Mouse (Mus musculus) heart, embryonic 10.5 days (tissue): ENCODE measurements around the gene Wdr95. TPM values are rescaled to one million over a fixed set of nuclear protein-coding genes. Genes with fewer than 3 reads are reported as not detected.
A peak's percentile ranks its signal among the peaks of the same experiment; 100 is the strongest.

Source experiments
- DNase-seq: peaks from one replicate; pipeline ENCODE4 v3.0.0-alpha.2; 2017; ENCODE audit warnings: low spot score
- H3K27ac ChIP-seq: fragments of 300-500 bp; sonication (generic); 2 replicates; pipeline ENCODE4 v1.5.1; 2016; ENCODE audit warnings: mild to moderate bottlenecking
- H3K27me3 ChIP-seq: fragments of 300-500 bp; sonication (generic); 2 replicates; pipeline ENCODE4 v1.6.1; 2016; ENCODE audit warnings: mild to moderate bottlenecking; ENCODE audit not compliant: poor library complexity, insufficient read depth, severe bottlenecking
- H3K36me3 ChIP-seq: fragments of 300-500 bp; sonication (generic); 2 replicates; pipeline ENCODE4 v1.6.1; 2016; ENCODE audit warnings: mild to moderate bottlenecking, moderate library complexity
- H3K4me1 ChIP-seq: fragments of 300-500 bp; sonication (generic); 2 replicates; pipeline ENCODE4 v1.6.1; 2016; ENCODE audit warnings: mild to moderate bottlenecking
- H3K4me3 ChIP-seq: fragments of 300-500 bp; sonication (generic); 2 replicates; pipeline ENCODE4 v1.5.1; 2016; ENCODE audit warnings: mild to moderate bottlenecking, moderate library complexity
- H3K9me3 ChIP-seq: fragments of 300-500 bp; sonication (generic); 2 replicates; pipeline ENCODE4 v1.6.1; 2016; ENCODE audit warnings: mild to moderate bottlenecking, moderate library complexity
- WGBS: fragments of 180-500 bp; shearing (Covaris S2); methylation state at CpG from one replicate; pipeline ENCODE4 v1.1.7; 2016; 5-methylcytosine and 5-hydroxymethylcytosine counted together
- polyA plus RNA-seq: library from polyadenylated mRNA; unstranded; fragments of >200 nt; fragmentation: Nextera tagmentation; extraction: Ambion mirVana; gene quantifications from 2 replicates; pipeline ENCODE4 v1.2.1, GENCODE M21; 2016

Gene Wdr95
- not detected in 2 replicates for polyA plus RNA-seq

GRCm38 (mm10) chr5:149527999-149528729 lies at the start of gene Wdr95:
Wdr95 (plus strand) TSS chr5:149528679.
- peak within 1 kb of the TSS; percentile 19 for H3K4me3 ChIP-seq
- WGBS, result 41% methylated on average over 29 of the region's 29 CpGs
- no peak for DNase-seq

GRCm38 (mm10) chr5:149481920-149482319 lies 46.6 kb upstream of the Wdr95 start:
- Histone ChIP-seq H3K27ac (no peak overlapping the region), H3K4me3 (no peak overlapping the region), H3K9me3 (no peaks in the 10 kb centered on the region), H3K27me3 (no peaks in the 10 kb centered on the region), H3K4me1 (0 out of 2 replicates have a peak, but pooled peaks cover 4% of the 10 kb centered on the region), H3K36me3 (no peaks in the 10 kb centered on the region)
- DNase-seq, result no peak
- 90% methylated on average over 7 of the region's 7 CpGs for WGBS

More at GRCm38 (mm10) chr5:149527999-149528729, at the start of gene Wdr95:
- Histone ChIP-seq H3K9me3 (no peaks in the 10 kb centered on the region), H3K36me3 (no peaks in the 10 kb centered on the region), H3K4me1 (peaks cover 35% of the 10 kb centered on the region), H3K27ac (peak within 1 kb of the TSS; percentile 69), H3K27me3 (peaks cover 3% of the 10 kb centered on the region; the same call in 1 of the 2 replicates)

- no peaks in the 10 kb centered on the region for H3K27me3 ChIP-seq
- no peaks in the 10 kb centered on the region for H3K36me3 ChIP-seq
- WGBS, result 55% methylated on average over 12 of the region's 12 CpGs
- peaks cover 6% of the 10 kb centered on the region; the same call in 1 of the 2 replicates for H3K4me1 ChIP-seq
- no peak for DNase-seq
- no peaks in the 10 kb centered on the region for H3K9me3 ChIP-seq
- no peak overlapping the region for H3K4me3 ChIP-seq
- H3K27ac ChIP-seq, result no peak overlapping the region
These were observed 45.0 kb upstream of the Wdr95 start for GRCm38 (mm10) chr5:149483321-149484052.

GRCm38 (mm10) chr5:149484270-149484669 lies 44.2 kb upstream of the Wdr95 start:
- WGBS, result 70% methylated on average over 12 of the region's 12 CpGs
- Histone ChIP-seq H3K27me3 (no peaks in the 10 kb centered on the region), H3K4me1 (peaks cover 6% of the 10 kb centered on the region; the same call in 1 of the 2 replicates), H3K27ac (no peak overlapping the region), H3K9me3 (no peaks in the 10 kb centered on the region), H3K36me3 (no peaks in the 10 kb centered on the region), H3K4me3 (no peak overlapping the region)
- DNase-seq, result no peak

- H3K9me3 ChIP-seq, result no peaks in the 10 kb centered on the region
- no peaks in the 10 kb centered on the region for H3K27me3 ChIP-seq
- no peak for DNase-seq
- H3K4me1 ChIP-seq, result peaks cover 6% of the 10 kb centered on the region; the same call in 1 of the 2 replicates
- H3K4me3 ChIP-seq, result no peak overlapping the region
- H3K36me3 ChIP-seq, result no peaks in the 10 kb centered on the region
- WGBS, result 91% methylated on average over 6 of the region's 6 CpGs
- no peak overlapping the region for H3K27ac ChIP-seq
These were observed 43.0 kb upstream of the Wdr95 start for GRCm38 (mm10) chr5:149485447-149485846.

- H3K4me1 ChIP-seq, result peaks cover 12% of the 10 kb centered on the region; the same call in 1 of the 2 replicates
- WGBS, result 49% methylated on average over 11 of the region's 11 CpGs
- no peaks in the 10 kb centered on the region for H3K9me3 ChIP-seq
- no peaks in the 10 kb centered on the region for H3K27me3 ChIP-seq
- no peak for DNase-seq
- no peak overlapping the region for H3K27ac ChIP-seq
- H3K4me3 ChIP-seq, result no peak overlapping the region
- H3K36me3 ChIP-seq, result no peaks in the 10 kb centered on the region
These were observed 40.0 kb upstream of the Wdr95 start for GRCm38 (mm10) chr5:149488360-149489021.

GRCm38 (mm10) chr5:149489136-149489535 lies 39.3 kb upstream of the Wdr95 start:
- Histone ChIP-seq H3K36me3 (no peaks in the 10 kb centered on the region), H3K4me3 (no peak overlapping the region), H3K4me1 (peaks cover 12% of the 10 kb centered on the region; the same call in 1 of the 2 replicates), H3K27ac (no peak overlapping the region), H3K9me3 (no peaks in the 10 kb centered on the region), H3K27me3 (no peaks in the 10 kb centered on the region)
- 84% methylated on average over 11 of the region's 11 CpGs for WGBS
- DNase-seq, result no peak

GRCm38 (mm10) chr5:149490275-149490674 lies 38.2 kb upstream of the Wdr95 start:
- no peak overlapping the region for H3K4me3 ChIP-seq
- no peaks in the 10 kb centered on the region for H3K36me3 ChIP-seq
- WGBS, result 56% methylated on average over 15 of the region's 15 CpGs
- peaks cover 12% of the 10 kb centered on the region; the same call in 1 of the 2 replicates for H3K4me1 ChIP-seq
- H3K27ac ChIP-seq, result no peak overlapping the region
- H3K9me3 ChIP-seq, result no peaks in the 10 kb centered on the region
- no peaks in the 10 kb centered on the region for H3K27me3 ChIP-seq
- DNase-seq, result no peak

GRCm38 (mm10) chr5:149495655-149496054 lies 32.8 kb upstream of the Wdr95 start:
- Histone ChIP-seq H3K27me3 (no peaks in the 10 kb centered on the region), H3K9me3 (no peaks in the 10 kb centered on the region), H3K36me3 (no peaks in the 10 kb centered on the region), H3K4me1 (peaks cover 18% of the 10 kb centered on the region), H3K4me3 (no peak overlapping the region), H3K27ac (no peak overlapping the region)
- DNase-seq, result no peak
- 54% methylated on average over 6 of the region's 6 CpGs for WGBS

GRCm38 (mm10) chr5:149496401-149497066 lies 31.9 kb upstream of the Wdr95 start:
- 71% methylated on average over 12 of the region's 12 CpGs for WGBS

GRCm38 (mm10) chr5:149499936-149500335 lies 28.5 kb upstream of the Wdr95 start:
- no peaks in the 10 kb centered on the region for H3K36me3 ChIP-seq
- no peaks in the 10 kb centered on the region for H3K27me3 ChIP-seq
- no peak for DNase-seq
- H3K4me3 ChIP-seq, result no peak overlapping the region
- H3K4me1 ChIP-seq, result peaks cover 12% of the 10 kb centered on the region
- H3K27ac ChIP-seq, result no peak overlapping the region
- WGBS, result 48% methylated on average over 4 of the region's 4 CpGs
- H3K9me3 ChIP-seq, result no peaks in the 10 kb centered on the region

More at GRCm38 (mm10) chr5:149496401-149497066, 31.9 kb upstream of the Wdr95 start:
- H3K9me3 ChIP-seq, result no peaks in the 10 kb centered on the region
- no peak for DNase-seq
- no peak overlapping the region for H3K4me3 ChIP-seq
- H3K27ac ChIP-seq, result no peak overlapping the region
- peaks cover 18% of the 10 kb centered on the region for H3K4me1 ChIP-seq
- no peaks in the 10 kb centered on the region for H3K27me3 ChIP-seq
- H3K36me3 ChIP-seq, result no peaks in the 10 kb centered on the region

GRCm38 (mm10) chr5:149503423-149504175 lies 24.9 kb upstream of the Wdr95 start:
- no peak overlapping the region for H3K27ac ChIP-seq
- H3K4me3 ChIP-seq, result no peak overlapping the region
- no peak for DNase-seq
- H3K36me3 ChIP-seq, result no peaks in the 10 kb centered on the region
- H3K27me3 ChIP-seq, result no peaks in the 10 kb centered on the region
- WGBS, result 80% methylated on average over 23 of the region's 23 CpGs
- H3K4me1 ChIP-seq, result peaks cover 13% of the 10 kb centered on the region; the same call in 1 of the 2 replicates
- no peaks in the 10 kb centered on the region for H3K9me3 ChIP-seq
